Mouse (Mus musculus): Measurements from ENCODE around the gene Gm11541. TPM values are rescaled to one million over a fixed set of nuclear protein-coding genes. Genes with fewer than 3 reads are reported as not detected.

Gm11541 gene
- polyA plus RNA-seq, 1 experiment: not detected

DNA sequence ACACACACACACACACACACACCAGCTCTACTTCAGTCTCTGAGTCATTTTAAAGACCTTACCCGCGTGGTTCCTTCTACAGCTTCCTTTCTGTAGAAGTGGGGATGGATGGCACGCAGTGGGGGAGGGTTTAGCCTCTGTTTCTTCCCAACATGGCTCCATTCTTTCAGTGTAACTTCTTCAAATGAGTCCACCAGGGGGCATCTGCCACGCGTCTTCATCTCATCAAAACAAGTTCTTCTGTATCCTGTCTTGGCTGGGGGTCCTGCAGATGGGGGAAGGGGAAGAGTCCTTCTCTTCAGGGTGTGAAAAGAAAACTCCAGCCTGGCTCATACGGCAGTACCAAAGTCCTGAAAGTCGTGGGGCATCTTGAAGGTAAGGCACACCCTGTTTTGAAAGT is 279 bp downstream of the Gm11541 start:
- no peak for TF ChIP-seq GATA1 (IDR thresholded peaks at IDR 0.05; ENCODE audit: low read length)

GRCm38 (mm10) chr11:94702216-94702610 is 2.1 kb downstream of the Gm11541 start:
- TF ChIP-seq GATA1 (IDR thresholded peaks at IDR 0.05; ENCODE audit: low read length): no peak

DNA sequence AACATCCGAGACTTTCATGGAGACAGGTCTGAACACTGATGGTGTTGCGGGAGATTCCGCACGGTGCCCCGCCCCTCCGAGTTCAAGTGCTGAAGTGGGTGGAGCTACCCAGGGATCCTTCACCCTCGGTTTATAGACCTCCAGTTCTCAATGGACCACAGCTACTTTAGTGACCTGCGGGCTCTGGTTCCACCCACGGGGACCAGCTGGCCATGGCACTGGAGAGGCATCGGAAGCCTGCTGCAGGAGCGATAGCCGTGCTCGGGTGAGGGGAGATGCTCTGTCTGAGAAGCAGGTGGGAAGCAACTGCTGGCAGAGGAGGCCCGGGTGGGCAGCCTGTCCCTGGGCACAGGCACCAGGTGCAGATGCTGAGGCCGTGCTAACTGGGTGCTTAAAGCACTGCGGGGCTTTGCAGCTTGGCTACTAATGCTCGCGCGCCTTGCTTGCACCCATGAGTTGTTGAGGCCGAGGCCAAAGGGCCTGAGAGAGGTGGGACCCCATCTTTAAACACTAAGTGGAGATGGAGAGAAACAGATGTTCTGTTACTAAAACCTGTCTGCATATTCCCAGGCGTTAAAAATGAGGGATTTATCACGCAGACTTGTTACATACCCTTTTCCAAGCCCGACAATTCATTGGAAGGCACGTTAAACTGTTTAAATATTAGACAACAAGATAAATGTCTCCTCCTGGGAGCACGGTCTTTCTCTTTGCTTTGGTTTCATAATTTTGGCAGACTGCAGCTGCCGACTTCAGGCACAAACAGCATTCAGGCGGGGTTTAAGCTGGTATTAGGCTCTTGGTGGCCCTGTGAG is 2.7 kb downstream of the Gm11541 start:
- no peak for TF ChIP-seq GATA1 (IDR thresholded peaks at IDR 0.05; ENCODE audit: low read length)

GRCm38 (mm10) chr11:94699399-94699798 is 4.9 kb downstream of the Gm11541 start:
- no peak for TF ChIP-seq GATA1 (IDR thresholded peaks at IDR 0.05; ENCODE audit: low read length)

DNA sequence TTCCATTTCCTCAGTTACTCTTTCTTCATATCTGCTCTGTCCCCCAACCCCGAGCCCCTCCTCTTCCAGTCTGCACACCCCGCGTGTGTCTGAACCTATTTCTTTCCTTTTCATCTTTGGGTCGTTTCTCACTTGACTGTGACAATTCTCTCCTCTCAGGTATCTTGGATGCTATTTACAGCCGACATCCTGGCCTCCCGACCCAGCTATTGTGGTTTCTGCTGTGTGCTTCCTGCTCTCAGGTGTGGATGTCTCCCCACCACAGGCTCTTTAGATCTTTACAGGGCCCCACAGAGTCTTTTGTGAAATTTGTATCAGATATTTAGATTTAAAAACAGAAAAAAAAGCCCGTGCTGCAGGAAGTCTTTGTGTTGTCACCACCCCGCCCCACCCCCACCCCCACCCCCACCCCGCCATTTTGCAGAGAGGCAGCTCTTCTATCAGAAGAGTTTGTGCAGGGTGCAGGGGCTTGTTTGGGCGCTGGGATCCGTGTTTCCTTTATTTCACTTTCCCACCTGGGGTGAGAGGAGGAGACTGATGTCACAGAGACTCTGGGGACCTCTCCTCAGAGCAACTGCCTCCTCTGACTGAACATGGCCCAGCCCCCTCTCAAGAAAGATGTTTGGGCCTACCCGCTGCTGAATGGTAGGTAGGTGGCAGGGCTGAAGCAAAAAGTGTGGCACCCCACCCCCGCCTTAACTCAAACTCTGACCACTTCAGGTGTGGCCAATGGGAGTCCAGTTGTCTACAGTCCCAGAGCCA is 6.4 kb downstream of the Gm11541 start:
- TF ChIP-seq GATA1 (IDR thresholded peaks at IDR 0.05; ENCODE audit: low read length): no peak

DNA sequence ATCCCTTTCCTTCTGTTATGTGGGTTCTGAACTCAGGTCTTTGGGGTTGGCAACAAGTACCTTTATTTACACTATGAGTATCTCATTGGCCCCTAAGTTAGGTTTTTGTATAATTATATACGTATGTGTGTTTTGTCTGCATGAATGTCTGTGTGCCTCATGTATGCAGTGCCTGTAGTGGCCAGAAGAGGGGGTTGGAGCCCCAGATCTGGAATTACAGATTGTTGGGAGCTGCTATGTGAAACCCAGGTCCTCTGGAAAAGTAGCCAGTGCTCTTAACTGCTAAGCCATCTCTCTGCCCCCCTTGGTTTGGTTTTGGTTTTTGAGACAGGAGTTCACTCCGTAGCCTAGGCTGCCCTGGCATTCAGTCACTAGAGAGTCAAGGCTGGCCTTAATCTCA is 7.2 kb downstream of the Gm11541 start:
- TF ChIP-seq GATA1 (IDR thresholded peaks at IDR 0.05; ENCODE audit: low read length): no peak

- TF ChIP-seq GATA1 (IDR thresholded peaks at IDR 0.05; ENCODE audit: low read length): no peak
Observed at GRCm38 (mm10) chr11:94695508-94695907, 8.8 kb downstream of the Gm11541 start.

DNA sequence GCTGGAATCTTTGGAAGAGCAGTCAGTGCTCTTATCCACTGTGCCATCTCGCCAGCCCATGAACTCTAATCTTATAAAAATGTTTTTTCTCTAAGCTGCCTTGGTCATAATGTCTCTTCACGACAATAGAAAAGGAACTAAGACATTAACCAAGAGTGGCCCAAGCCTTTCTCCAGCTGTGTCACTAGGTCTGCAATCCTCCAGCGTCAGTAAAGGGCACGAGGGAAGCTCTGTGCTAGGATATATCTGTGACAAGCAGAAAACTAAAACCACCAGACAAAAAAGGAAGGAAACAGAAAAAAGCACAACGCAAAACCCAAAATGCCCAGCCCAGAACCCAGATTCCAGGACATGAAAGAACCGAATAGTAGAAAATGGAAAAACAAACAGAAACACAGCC is 17.1 kb downstream of the Gm11541 start:
- TF ChIP-seq GATA1 (IDR thresholded peaks at IDR 0.05; ENCODE audit: low read length): no peak

- no peak for TF ChIP-seq GATA1 (IDR thresholded peaks at IDR 0.05; ENCODE audit: low read length)
Observed at GRCm38 (mm10) chr11:94682427-94682826, 21.9 kb downstream of the Gm11541 start.

- TF ChIP-seq GATA1 (IDR thresholded peaks at IDR 0.05; ENCODE audit: low read length): no peak
Observed at GRCm38 (mm10) chr11:94681640-94682039, 22.7 kb downstream of the Gm11541 start.

DNA sequence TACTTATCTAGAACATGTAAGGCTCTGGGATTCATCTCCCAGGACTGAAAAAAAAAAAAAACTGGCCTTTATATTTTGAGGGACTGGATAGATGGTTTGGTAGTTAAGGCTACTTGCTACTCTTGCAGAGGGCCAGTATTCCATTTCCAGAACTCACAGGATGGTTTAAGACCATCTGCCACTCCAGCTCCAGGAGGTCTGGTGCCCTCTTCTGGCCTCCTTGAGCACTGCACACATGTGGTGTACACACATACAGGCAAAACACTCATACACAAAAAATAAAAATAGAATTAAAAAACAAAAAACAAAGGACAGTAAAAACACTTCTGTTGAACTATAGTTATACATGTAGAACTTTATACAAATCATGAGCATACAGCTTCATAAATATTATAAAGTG is 23.7 kb downstream of the Gm11541 start:
- TF ChIP-seq GATA1 (IDR thresholded peaks at IDR 0.05; ENCODE audit: low read length): no peak

GRCm38 (mm10) chr11:94677607-94678145 is 26.6 kb downstream of the Gm11541 start:
- no peak for TF ChIP-seq GATA1 (IDR thresholded peaks at IDR 0.05; ENCODE audit: low read length)

GRCm38 (mm10) chr11:94676754-94677606 is 27.3 kb downstream of the Gm11541 start, which contains the start of gene Xylt2:
Xylt2 (minus strand) TSS chr11:94677515.
- TF ChIP-seq GATA1 (IDR thresholded peaks at IDR 0.05; ENCODE audit: low read length): no peak

GRCm38 (mm10) chr11:94676308-94676707 is 28.0 kb downstream of the Gm11541 start:
- TF ChIP-seq GATA1 (IDR thresholded peaks at IDR 0.05; ENCODE audit: low read length): no peak

DNA sequence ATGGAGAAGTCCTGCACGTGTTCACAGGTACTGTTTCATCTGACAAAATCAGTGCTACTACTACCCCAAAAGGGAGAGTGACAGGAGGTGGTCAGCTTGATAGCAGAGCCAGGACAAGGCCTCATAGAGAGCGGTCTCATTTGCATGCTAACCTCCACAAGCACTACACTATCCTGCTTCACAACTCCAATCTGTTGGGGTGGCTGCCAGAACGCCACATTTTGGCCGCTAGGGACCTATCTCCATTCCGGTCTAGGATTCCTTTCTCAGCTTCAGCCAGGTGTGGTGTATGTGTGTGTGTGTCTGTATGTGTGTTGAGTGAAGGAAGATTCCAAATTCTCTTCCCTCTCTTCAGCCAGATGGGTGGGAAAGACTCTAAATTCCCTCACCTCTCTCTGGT is 28.9 kb downstream of the Gm11541 start:
- no peak for TF ChIP-seq GATA1 (IDR thresholded peaks at IDR 0.05; ENCODE audit: low read length)

All from G1E-ER4 (cell line).